Mouse (Mus musculus) stomach, embryonic 16.5 days (tissue): ENCODE data around the gene Plcxd1. TPM values are rescaled to one million over a fixed set of nuclear protein-coding genes. Genes with fewer than 3 reads are reported as not detected.
"Not testable (repeated sequence)": the region's sequence is repeated elsewhere in the genome, so short reads cannot be mapped to it uniquely, and the experiment has no call there.

Source experiments
- ATAC-seq: fragments of 200-750 bp; cut with Nextera tagmentation; 2 replicates; pipeline ENCODE4 v1.8.0; 2017; ENCODE audit warnings: moderate number of reproducible peaks, moderate TSS enrichment; ENCODE audit not compliant: insufficient read depth, low FRiP score
- H3K27ac ChIP-seq: fragments of 300-500 bp; sonication (generic); 2 replicates; pipeline ENCODE4 v1.5.1; 2014; ENCODE audit warnings: low read length
- H3K27me3 ChIP-seq: fragments of 300-500 bp; sonication (generic); 2 replicates; pipeline ENCODE4 v1.6.1; 2014; ENCODE audit warnings: low read length, control low read depth, mixed read lengths; ENCODE audit not compliant: control insufficient read depth, insufficient read depth
- H3K36me3 ChIP-seq: fragments of 300-500 bp; sonication (generic); 2 replicates; pipeline ENCODE4 v1.6.1; 2014; ENCODE audit warnings: low read length; ENCODE audit not compliant: control insufficient read depth, insufficient read depth
- H3K4me1 ChIP-seq: fragments of 300-500 bp; sonication (generic); 2 replicates; pipeline ENCODE4 v1.6.1; 2014; ENCODE audit warnings: low read length, control low read depth, mixed read lengths; ENCODE audit not compliant: control insufficient read depth, insufficient read depth
- H3K4me2 ChIP-seq: fragments of 300-500 bp; sonication (generic); 2 replicates; pipeline ENCODE4 v1.6.1; 2014; ENCODE audit warnings: low read depth, low read length, mixed read lengths
- H3K4me3 ChIP-seq: fragments of 300-500 bp; sonication (generic); replicated peaks from 2 replicates; pipeline ENCODE4 v1.5.1; 2014; ENCODE audit warnings: mild to moderate bottlenecking, low read length
- H3K9ac ChIP-seq: fragments of 300-500 bp; sonication (generic); 2 replicates; pipeline ENCODE4 v1.6.1; 2014; ENCODE audit warnings: low read length
- H3K9me3 ChIP-seq: fragments of 300-500 bp; sonication (generic); replicated peaks from 2 replicates; pipeline ENCODE4 v1.6.1; 2016; ENCODE audit warnings: low read length, control low read depth; ENCODE audit not compliant: control insufficient read depth
- WGBS: fragments of 180-500 bp; shearing (Covaris S2); extraction: QIAGEN DNeasy Blood & Tissue Kit; methylation state at CpG from one replicate; pipeline ENCODE4 v1.1.7; 2014; 5-methylcytosine and 5-hydroxymethylcytosine counted together
- polyA plus RNA-seq: library from polyadenylated mRNA; unstranded; fragments of >200 nt; fragmentation: Nextera tagmentation; extraction: Ambion mirVana; gene quantifications from 2 replicates; pipeline ENCODE4 v1.2.1, GENCODE M21; 2015

Plcxd1 gene
- polyA plus RNA-seq, result 1.3 and 1.4 TPM in 2 replicates

GRCm38 (mm10) chr5:110099656-110100580 lies at the start of gene Plcxd1:
TSS of gene Plcxd1 (plus strand) at chr5:110099969.
- Histone ChIP-seq H3K27ac (peak within 1 kb of the TSS; percentile 38; the same call in 1 of the 2 replicates), H3K9ac (no peak within 1 kb of the TSS), H3K4me2 (peak within 1 kb of the TSS; percentile 76), H3K27me3 (no peaks in the 10 kb centered on the region), H3K4me1 (peaks cover 18% of the 10 kb centered on the region), H3K9me3 (peaks cover under 1% of the 10 kb centered on the region), H3K36me3 (peaks cover 22% of the 10 kb centered on the region), H3K4me3 (no peak within 1 kb of the TSS; the same call in 1 of the 2 replicates)
- ATAC-seq, result no peak
- 10% methylated on average over 25 of the region's 25 CpGs for WGBS

GRCm38 (mm10) chr5:110057637-110058408 lies 41.9 kb upstream of the Plcxd1 start:
- ATAC-seq, result peak; percentile 98
- H3K4me3 ChIP-seq, result peak overlapping the region; percentile 65
- H3K4me2 ChIP-seq, result peak overlapping the region; percentile 46
- peak overlapping the region; percentile 75 for H3K9ac ChIP-seq
- no peaks in the 10 kb centered on the region for H3K9me3 ChIP-seq
- under 1% methylated on average over 19 of the region's 19 CpGs for WGBS
- no peaks in the 10 kb centered on the region for H3K4me1 ChIP-seq
- H3K27me3 ChIP-seq, result no peaks in the 10 kb centered on the region
- H3K27ac ChIP-seq, result peak overlapping the region; percentile 65
- no peaks in the 10 kb centered on the region for H3K36me3 ChIP-seq

GRCm38 (mm10) chr5:110072413-110072812 lies 27.4 kb upstream of the Plcxd1 start, which contains the start of gene Gm17655:
TSS of gene Gm17655 (minus strand) at chr5:110072513.
- not testable (repeated sequence) for H3K27ac ChIP-seq, ATAC-seq, H3K27me3 ChIP-seq, H3K9ac ChIP-seq, H3K4me3 ChIP-seq, H3K36me3 ChIP-seq, H3K4me2 ChIP-seq, H3K4me1 ChIP-seq
- peaks cover 16% of the 10 kb centered on the region for H3K9me3 ChIP-seq
- WGBS, result 89% methylated on average over 2 of the region's 2 CpGs

GRCm38 (mm10) chr5:110082961-110083360 lies 16.8 kb upstream of the Plcxd1 start:
- no peak for ATAC-seq
- peaks cover 15% of the 10 kb centered on the region for H3K9me3 ChIP-seq

GRCm38 (mm10) chr5:110086161-110086866 lies 13.5 kb upstream of the Plcxd1 start:
- no peaks in the 10 kb centered on the region for H3K4me1 ChIP-seq
- H3K36me3 ChIP-seq, result no peaks in the 10 kb centered on the region
- no peak overlapping the region for H3K9ac ChIP-seq
- no peak overlapping the region for H3K27ac ChIP-seq
- 32% methylated on average over 14 of the region's 14 CpGs for WGBS
- H3K27me3 ChIP-seq, result no peaks in the 10 kb centered on the region
- no peak overlapping the region for H3K4me2 ChIP-seq
- no peak overlapping the region for H3K4me3 ChIP-seq
- H3K9me3 ChIP-seq, result peaks cover 4% of the 10 kb centered on the region; the same call in 1 of the 2 replicates
- no peak for ATAC-seq

More at GRCm38 (mm10) chr5:110082961-110083360, 16.8 kb upstream of the Plcxd1 start:
- Histone ChIP-seq H3K4me2 (no peak overlapping the region), H3K4me1 (no peaks in the 10 kb centered on the region), H3K27ac (no peak overlapping the region), H3K36me3 (0 out of 2 replicates have a peak, but pooled peaks cover 3% of the 10 kb centered on the region), H3K4me3 (no peak overlapping the region), H3K27me3 (no peaks in the 10 kb centered on the region), H3K9ac (no peak overlapping the region)
- 72% methylated on average over 4 of the region's 4 CpGs for WGBS

GRCm38 (mm10) chr5:110091546-110091945 lies 8.2 kb upstream of the Plcxd1 start:
- Histone ChIP-seq H3K4me3 (no peak overlapping the region), H3K9ac (no peak overlapping the region), H3K9me3 (no peaks in the 10 kb centered on the region), H3K27me3 (no peaks in the 10 kb centered on the region), H3K4me2 (no peak overlapping the region), H3K36me3 (no peaks in the 10 kb centered on the region), H3K4me1 (0 out of 2 replicates have a peak, but pooled peaks cover 7% of the 10 kb centered on the region), H3K27ac (no peak overlapping the region)
- ATAC-seq, result no peak
- 56% methylated on average over 2 of the region's 2 CpGs for WGBS

GRCm38 (mm10) chr5:110094030-110094846 lies 5.5 kb upstream of the Plcxd1 start, which contains the start of gene Gm35315:
TSS of gene Gm35315 (minus strand) at chr5:110094420.
- WGBS, result under 1% methylated on average over 25 of the region's 25 CpGs
- Histone ChIP-seq H3K9ac (peak within 1 kb of the TSS; percentile 63), H3K27me3 (no peaks in the 10 kb centered on the region), H3K4me2 (peak within 1 kb of the TSS; percentile 81), H3K36me3 (no peaks in the 10 kb centered on the region), H3K27ac (peak within 1 kb of the TSS; percentile 34), H3K4me1 (0 out of 2 replicates have a peak, but pooled peaks cover 7% of the 10 kb centered on the region), H3K4me3 (peak within 1 kb of the TSS; percentile 55), H3K9me3 (no peaks in the 10 kb centered on the region)
- ATAC-seq, result peak; percentile 98

GRCm38 (mm10) chr5:110094847-110095213 lies 4.9 kb upstream of the Plcxd1 start:
- Histone ChIP-seq H3K36me3 (no peaks in the 10 kb centered on the region), H3K27ac (peak overlapping the region; percentile 34), H3K9ac (peak overlapping the region; percentile 63), H3K4me3 (peak overlapping the region; percentile 55), H3K4me1 (0 out of 2 replicates have a peak, but pooled peaks cover 7% of the 10 kb centered on the region), H3K4me2 (peak overlapping the region; percentile 81), H3K9me3 (no peaks in the 10 kb centered on the region), H3K27me3 (no peaks in the 10 kb centered on the region)
- ATAC-seq, result no peak
- whole genome bisulfite sequencing, result 3% methylated on average over 4 of the region's 4 CpGs
